ENCODE assay signal across 18 mouse cellular contexts in genomic region chr3:101737197-101737596, GRCm38 (mm10).
DNase-seq lines count a peak whose midpoint lies in the region; ATAC-seq and TF ChIP-seq lines count a peak whose summit lies in the region.
"Had no signal": no experiment of that assay in that cellular context is flagged by ENCODE, and none has a peak within 500 bp of the region (broad histone marks: within the 10 kb centered on the region; RNA-seq: fewer than 3 reads in every experiment).

No protein-coding gene starts in this region.

- H3K36me3 ChIP-seq in intestine, embryonic 15.5 days: no peaks in the 10 kb centered on the region
- H3K36me3 ChIP-seq in intestine, embryonic 16.5 days (ENCODE audit: control insufficient read depth, insufficient read depth, low read length): no peaks in the 10 kb centered on the region
- no peaks in the 10 kb centered on the region for H3K36me3 ChIP-seq in stomach, postnatal 0 days (ENCODE audit: control insufficient read depth, insufficient read depth, low read length)
- H3K36me3 ChIP-seq: embryonic facial prominence, embryonic 10.5 days; embryonic facial prominence, embryonic 12.5 days; forebrain, embryonic 12.5 days; forebrain, embryonic 15.5 days had no signal

- H3K4me2 ChIP-seq in intestine, embryonic 15.5 days (replicated peaks): no peak overlapping the region
- H3K4me2 ChIP-seq in intestine, embryonic 16.5 days (ENCODE audit: low read depth, low read length): no peak overlapping the region
- H3K4me2 ChIP-seq in stomach, postnatal 0 days (replicated peaks; ENCODE audit: low read depth): no peak overlapping the region
- H3K4me2 ChIP-seq: embryonic facial prominence, embryonic 12.5 days; forebrain, embryonic 12.5 days; forebrain, embryonic 15.5 days had no signal

- no peak overlapping the region for H3K9ac ChIP-seq in intestine, embryonic 15.5 days
- no peak overlapping the region for H3K9ac ChIP-seq in intestine, embryonic 16.5 days (ENCODE audit: low read depth, low read length)
- H3K9ac ChIP-seq in stomach, postnatal 0 days (ENCODE audit: low read length): no peak overlapping the region
- H3K9ac ChIP-seq: embryonic facial prominence, embryonic 12.5 days; forebrain, embryonic 12.5 days; forebrain, embryonic 15.5 days; forebrain, postnatal 0 days had no signal

- no peaks in the 10 kb centered on the region for H3K27me3 ChIP-seq in intestine, embryonic 15.5 days (replicated peaks)
- H3K27me3 ChIP-seq in intestine, embryonic 16.5 days (replicated peaks; ENCODE audit: control insufficient read depth, insufficient read depth, low read length): no peaks in the 10 kb centered on the region
- H3K27me3 ChIP-seq in stomach, postnatal 0 days (ENCODE audit: control insufficient read depth, insufficient read depth, low read length): no peaks in the 10 kb centered on the region
- H3K27me3 ChIP-seq: embryonic facial prominence, embryonic 12.5 days; forebrain, embryonic 12.5 days; forebrain, embryonic 15.5 days had no signal

- TF ChIP-seq EP300 in stomach, postnatal 0 days (optimal IDR thresholded peaks at IDR 0.05): no peak

- H3K27ac ChIP-seq in intestine, embryonic 15.5 days: no peak overlapping the region
- H3K27ac ChIP-seq in intestine, embryonic 16.5 days (ENCODE audit: low read length): no peak overlapping the region
- H3K27ac ChIP-seq in stomach, postnatal 0 days (replicated peaks): no peak overlapping the region
- H3K27ac ChIP-seq: embryonic facial prominence, embryonic 10.5 days; embryonic facial prominence, embryonic 12.5 days; forebrain, embryonic 12.5 days; forebrain, embryonic 15.5 days had no signal

- TF ChIP-seq CTCF in stomach, postnatal 0 days (IDR thresholded peaks at IDR 0.05; ENCODE audit: low read depth): no peak

- WGBS in intestine, embryonic 15.5 days: 74% methylated on average over 6 of the region's 6 CpGs
- 83% methylated on average over 6 of the region's 6 CpGs for WGBS in intestine, embryonic 16.5 days
- 78% methylated on average over 6 of the region's 6 CpGs for WGBS in stomach, postnatal 0 days

- no peak for DNase-seq in stomach, postnatal 0 days (ENCODE audit: low spot score)
- DNase-seq in kidney, postnatal 10 days: no peak
- DNase-seq: adrenal gland, adult 2 months; adrenal gland, postnatal 10 days; adrenal gland, postnatal 36 days; cerebellum, adult 11-12 months; cerebellum, adult 2 months; cerebellum, adult 9-10 months; cerebellum, postnatal 10 days; cerebellum, postnatal 25 days; forebrain, postnatal 0 days had no signal

- H3K4me1 ChIP-seq in intestine, embryonic 15.5 days (replicated peaks): no peaks in the 10 kb centered on the region
- H3K4me1 ChIP-seq in intestine, embryonic 16.5 days (ENCODE audit: control insufficient read depth, insufficient read depth, low read length): no peaks in the 10 kb centered on the region
- no peaks in the 10 kb centered on the region for H3K4me1 ChIP-seq in stomach, postnatal 0 days (replicated peaks; ENCODE audit: control insufficient read depth, insufficient read depth)
- H3K4me1 ChIP-seq: embryonic facial prominence, embryonic 10.5 days; embryonic facial prominence, embryonic 12.5 days; forebrain, embryonic 12.5 days; forebrain, embryonic 15.5 days had no signal

- no peak overlapping the region for H3K4me3 ChIP-seq in intestine, embryonic 15.5 days (replicated peaks)
- H3K4me3 ChIP-seq in intestine, embryonic 16.5 days (ENCODE audit: low read length): no peak overlapping the region
- no peak overlapping the region for H3K4me3 ChIP-seq in stomach, postnatal 0 days (ENCODE audit: low read depth, low read length)
- H3K4me3 ChIP-seq: embryonic facial prominence, embryonic 10.5 days; embryonic facial prominence, embryonic 12.5 days; forebrain, embryonic 12.5 days; forebrain, embryonic 15.5 days had no signal

- H3K9me3 ChIP-seq in intestine, embryonic 15.5 days: no peaks in the 10 kb centered on the region
- no peaks in the 10 kb centered on the region for H3K9me3 ChIP-seq in intestine, embryonic 16.5 days (ENCODE audit: control insufficient read depth, low read length)
- no peaks in the 10 kb centered on the region for H3K9me3 ChIP-seq in stomach, postnatal 0 days (ENCODE audit: control insufficient read depth, low read length)
- H3K9me3 ChIP-seq: forebrain, embryonic 15.5 days had no signal

- ATAC-seq in intestine, embryonic 15.5 days: peak; percentile 59; the same call in 1 of the 2 replicates
- 0 out of 2 replicates have a peak, but pooled peaks have one; percentile 52 for ATAC-seq in intestine, embryonic 16.5 days
- peak; percentile 81 for ATAC-seq in stomach, postnatal 0 days (ENCODE audit: low FRiP score, low TSS enrichment)
- no peak for ATAC-seq in inflammation-experienced regulatory T-cells, adult 6 months
- ATAC-seq: forebrain, embryonic 15.5 days; forebrain, postnatal 0 days had no signal
